Mouse (Mus musculus): ENCODE data around the gene Caln1. TPM values are rescaled to one million over a fixed set of nuclear protein-coding genes. Genes with fewer than 3 reads are reported as not detected.
"Not testable (repeated sequence)": the region's sequence is repeated elsewhere in the genome, so short reads cannot be mapped to it uniquely, and the experiment has no call there.

Gene Caln1
- polyA plus RNA-seq, 1 experiment from 2014 or later, result 0.86 TPM

- 86% methylated on average over 3 of the region's 3 CpGs for WGBS
- Histone ChIP-seq H3K9ac (no peak overlapping the region), H3K4me2 (no peak overlapping the region), H3K9me3 (no peaks in the 10 kb centered on the region), H3K27me3 (no peaks in the 10 kb centered on the region), H3K27ac (no peak overlapping the region), H3K4me3 (replicated peaks) (no peak overlapping the region), H3K4me1 (no peaks in the 10 kb centered on the region), H3K36me3 (replicated peaks) (no peaks in the 10 kb centered on the region)
- ATAC-seq (ENCODE audit: low FRiP score), result no peak
Measured at GRCm38 (mm10) chr5:130566002-130566401, 196.7 kb downstream of the Caln1 start.

- Histone ChIP-seq H3K27me3 (no peaks in the 10 kb centered on the region), H3K4me1 (no peaks in the 10 kb centered on the region), H3K4me2 (no peak overlapping the region), H3K27ac (no peak overlapping the region), H3K9me3 (no peaks in the 10 kb centered on the region), H3K9ac (no peak overlapping the region), H3K36me3 (replicated peaks) (no peaks in the 10 kb centered on the region), H3K4me3 (replicated peaks) (no peak overlapping the region)
- no peak for ATAC-seq (ENCODE audit: low FRiP score)
- 94% methylated on average over 2 of the region's 2 CpGs for WGBS
Measured at GRCm38 (mm10) chr5:130577581-130577980, 208.3 kb downstream of the Caln1 start.

GRCm38 (mm10) chr5:130584042-130584441 lies 214.8 kb downstream of the Caln1 start:
- Histone ChIP-seq H3K27me3 (no peaks in the 10 kb centered on the region), H3K4me2 (no peak overlapping the region), H3K27ac (no peak overlapping the region), H3K9me3 (peaks cover 5% of the 10 kb centered on the region; the same call in 1 of the 2 replicates), H3K36me3 (replicated peaks) (no peaks in the 10 kb centered on the region), H3K4me3 (replicated peaks) (no peak overlapping the region), H3K4me1 (no peaks in the 10 kb centered on the region), H3K9ac (no peak overlapping the region)
- no peak for ATAC-seq (ENCODE audit: low FRiP score)
- 93% methylated on average over 3 of the region's 3 CpGs for WGBS

- Histone ChIP-seq H3K27me3 (no peaks in the 10 kb centered on the region), H3K4me2 (no peak overlapping the region), H3K27ac (no peak overlapping the region), H3K4me1 (no peaks in the 10 kb centered on the region), H3K4me3 (replicated peaks) (no peak overlapping the region), H3K9me3 (peaks cover 5% of the 10 kb centered on the region; the same call in 1 of the 2 replicates), H3K36me3 (replicated peaks) (no peaks in the 10 kb centered on the region), H3K9ac (no peak overlapping the region)
- no peak for ATAC-seq (ENCODE audit: low FRiP score)
- 86% methylated on average over 4 of the region's 4 CpGs for WGBS
Measured at GRCm38 (mm10) chr5:130586257-130586656, 217.0 kb downstream of the Caln1 start.

GRCm38 (mm10) chr5:130596541-130596940 lies 227.3 kb downstream of the Caln1 start:
- Histone ChIP-seq H3K27ac (no peak overlapping the region), H3K9me3 (no peaks in the 10 kb centered on the region), H3K4me1 (peaks cover 6% of the 10 kb centered on the region; the same call in 1 of the 2 replicates), H3K4me3 (replicated peaks) (no peak overlapping the region), H3K36me3 (replicated peaks) (no peaks in the 10 kb centered on the region), H3K4me2 (no peak overlapping the region), H3K27me3 (peaks cover 5% of the 10 kb centered on the region; the same call in 1 of the 2 replicates), H3K9ac (no peak overlapping the region)
- no peak for ATAC-seq (ENCODE audit: low FRiP score)
- 20% methylated on average over 6 of the region's 6 CpGs for WGBS

- H3K9ac ChIP-seq, result no peak overlapping the region
- H3K4me3 ChIP-seq (replicated peaks), result no peak overlapping the region
- H3K36me3 ChIP-seq (replicated peaks), result no peaks in the 10 kb centered on the region
- 88% methylated on average over 3 of the region's 3 CpGs for WGBS
- H3K4me2 ChIP-seq, result no peak overlapping the region
- no peaks in the 10 kb centered on the region; the same call in 1 of the 2 replicates for H3K9me3 ChIP-seq
- 0 out of 2 replicates have a peak, but pooled peaks cover 2% of the 10 kb centered on the region for H3K4me1 ChIP-seq
- no peaks in the 10 kb centered on the region for H3K27me3 ChIP-seq
- no peak for ATAC-seq (ENCODE audit: low FRiP score)
- no peak overlapping the region for H3K27ac ChIP-seq
Measured at GRCm38 (mm10) chr5:130613657-130614056, 244.4 kb downstream of the Caln1 start.

- Histone ChIP-seq H3K27me3 (no peaks in the 10 kb centered on the region), H3K36me3 (replicated peaks) (no peaks in the 10 kb centered on the region), H3K27ac (no peak overlapping the region), H3K4me1 (0 out of 2 replicates have a peak, but pooled peaks cover 2% of the 10 kb centered on the region), H3K4me2 (no peak overlapping the region), H3K4me3 (replicated peaks) (no peak overlapping the region), H3K9me3 (no peaks in the 10 kb centered on the region; the same call in 1 of the 2 replicates), H3K9ac (no peak overlapping the region)
- ATAC-seq (ENCODE audit: low FRiP score), result no peak
- WGBS, result 81% methylated on average over 3 of the region's 3 CpGs
Measured at GRCm38 (mm10) chr5:130614209-130614608, 245.0 kb downstream of the Caln1 start.

GRCm38 (mm10) chr5:130620060-130620459 lies 250.8 kb downstream of the Caln1 start:
- H3K9ac ChIP-seq, result no peak overlapping the region
- WGBS, result 81% methylated on average over 7 of the region's 7 CpGs
- 0 out of 2 replicates have a peak, but pooled peaks cover 2% of the 10 kb centered on the region for H3K4me1 ChIP-seq
- H3K9me3 ChIP-seq, result no peaks in the 10 kb centered on the region; the same call in 1 of the 2 replicates
- H3K27me3 ChIP-seq, result no peaks in the 10 kb centered on the region
- H3K4me3 ChIP-seq (replicated peaks), result no peak overlapping the region
- H3K4me2 ChIP-seq, result no peak overlapping the region
- H3K27ac ChIP-seq, result no peak overlapping the region
- no peak for ATAC-seq (ENCODE audit: low FRiP score)
- H3K36me3 ChIP-seq (replicated peaks), result no peaks in the 10 kb centered on the region

- no peaks in the 10 kb centered on the region for H3K9me3 ChIP-seq
- H3K27ac ChIP-seq, result no peak overlapping the region
- no peak overlapping the region for H3K4me3 ChIP-seq (replicated peaks)
- no peak overlapping the region for H3K9ac ChIP-seq
- 74% methylated on average over 5 of the region's 5 CpGs for WGBS
- no peak for ATAC-seq (ENCODE audit: low FRiP score)
- H3K36me3 ChIP-seq (replicated peaks), result no peaks in the 10 kb centered on the region
- H3K4me1 ChIP-seq, result no peaks in the 10 kb centered on the region; the same call in 1 of the 2 replicates
- H3K4me2 ChIP-seq, result no peak overlapping the region
- H3K27me3 ChIP-seq, result no peaks in the 10 kb centered on the region
Measured at GRCm38 (mm10) chr5:130623206-130623605, 254.0 kb downstream of the Caln1 start.

GRCm38 (mm10) chr5:130627800-130628199 lies 258.5 kb downstream of the Caln1 start:
- 87% methylated on average over 2 of the region's 2 CpGs for WGBS
- no peak overlapping the region for H3K27ac ChIP-seq
- no peak overlapping the region for H3K4me3 ChIP-seq (replicated peaks)
- H3K36me3 ChIP-seq (replicated peaks), result no peaks in the 10 kb centered on the region
- no peak overlapping the region for H3K4me2 ChIP-seq
- no peaks in the 10 kb centered on the region for H3K27me3 ChIP-seq
- no peaks in the 10 kb centered on the region; the same call in 1 of the 2 replicates for H3K4me1 ChIP-seq
- no peak for ATAC-seq (ENCODE audit: low FRiP score)
- no peaks in the 10 kb centered on the region for H3K9me3 ChIP-seq
- no peak overlapping the region for H3K9ac ChIP-seq

- Histone ChIP-seq H3K4me2 (no peak overlapping the region), H3K27me3 (no peaks in the 10 kb centered on the region), H3K9ac (no peak overlapping the region), H3K4me3 (replicated peaks) (no peak overlapping the region), H3K4me1 (no peaks in the 10 kb centered on the region), H3K27ac (no peak overlapping the region), H3K36me3 (replicated peaks) (no peaks in the 10 kb centered on the region), H3K9me3 (no peaks in the 10 kb centered on the region)
- WGBS, result 40% methylated on average over 2 of the region's 2 CpGs
- ATAC-seq (ENCODE audit: low FRiP score), result no peak
Measured at GRCm38 (mm10) chr5:130635397-130635796, 266.1 kb downstream of the Caln1 start.

- H3K4me2 ChIP-seq, result no peak overlapping the region
- H3K4me1 ChIP-seq, result no peaks in the 10 kb centered on the region
- WGBS, result 90% methylated on average over 2 of the region's 2 CpGs
- no peaks in the 10 kb centered on the region for H3K27me3 ChIP-seq
- no peak overlapping the region for H3K9ac ChIP-seq
- no peak overlapping the region for H3K27ac ChIP-seq
- no peak for ATAC-seq (ENCODE audit: low FRiP score)
- H3K4me3 ChIP-seq (replicated peaks), result no peak overlapping the region
- no peaks in the 10 kb centered on the region for H3K9me3 ChIP-seq
- no peaks in the 10 kb centered on the region for H3K36me3 ChIP-seq (replicated peaks)
Measured at GRCm38 (mm10) chr5:130641881-130642280, 272.6 kb downstream of the Caln1 start.

- WGBS, result 81% methylated on average over 2 of the region's 2 CpGs
- H3K36me3 ChIP-seq (replicated peaks); ATAC-seq (ENCODE audit: low FRiP score): not testable (repeated sequence)
Measured at GRCm38 (mm10) chr5:130646126-130646525, 276.9 kb downstream of the Caln1 start.

More at GRCm38 (mm10) chr5:130646126-130646525, 276.9 kb downstream of the Caln1 start:
- not testable (repeated sequence) for H3K27ac ChIP-seq; H3K9ac ChIP-seq; H3K4me3 ChIP-seq (replicated peaks); H3K9me3 ChIP-seq; H3K4me2 ChIP-seq; H3K4me1 ChIP-seq; H3K27me3 ChIP-seq
